Mouse (Mus musculus) embryonic fibroblast, embryonic 13.5 days (primary cell): ENCODE results near the gene Itga9.

ENCODE experiments used
- CTCF ChIP-seq: IDR thresholded peaks from 2 replicates; pipeline ENCODE4 v1.5.1; 2011; ENCODE audit warnings: mild to moderate bottlenecking, control low read depth, low read length, moderate library complexity, borderline replicate concordance; ENCODE audit not compliant: insufficient read depth
- POLR2A ChIP-seq: IDR thresholded peaks from 2 replicates; pipeline ENCODE4 v1.6.1; 2011; ENCODE audit warnings: low read depth, mild to moderate bottlenecking, control low read depth, low read length, moderate library complexity

GRCm38 (mm10) chr9:118606817-118607371 lies 404 bp downstream of the Itga9 start:
- no peak for TF ChIP-seq CTCF
- no peak for TF ChIP-seq POLR2A
